In genomic region chr15:78530141-78530540, GRCm38 (mm10) we compare ENCODE assay signal across 9 mouse cellular contexts. TPM values are rescaled to one million over a fixed set of nuclear protein-coding genes. Genes with fewer than 3 reads are reported as not detected.
DNase-seq lines count a peak whose midpoint lies in the region; ATAC-seq lines count a peak whose summit lies in the region.
"Had no signal": no experiment of that assay in that cellular context is flagged by ENCODE, and none has a peak within 500 bp of the region (broad histone marks: within the 10 kb centered on the region; RNA-seq: fewer than 3 reads in every experiment).

No protein-coding gene starts in this region.

- intact Hi-C loops in heart, postnatal 10 days (cut with DNase I), result loop anchor here (5.0 kb wide), 1 partner anchor 353 kb away; no protein-coding TSS in a partner anchor

- no peaks in the 10 kb centered on the region for H3K36me3 ChIP-seq in heart, embryonic 11.5 days (ENCODE audit: control insufficient read depth, insufficient read depth, low read length)
- no peaks in the 10 kb centered on the region for H3K36me3 ChIP-seq in neural tube, embryonic 11.5 days (ENCODE audit: control insufficient read depth, insufficient read depth, low read length)
- H3K36me3 ChIP-seq in limb, embryonic 11.5 days (ENCODE audit: control insufficient read depth, insufficient read depth, low read length), result no peaks in the 10 kb centered on the region
- no peaks in the 10 kb centered on the region for H3K36me3 ChIP-seq in stomach, embryonic 15.5 days

- no peaks in the 10 kb centered on the region for H3K9me3 ChIP-seq in heart, embryonic 11.5 days (replicated peaks; ENCODE audit: control insufficient read depth, low read length)
- H3K9me3 ChIP-seq in neural tube, embryonic 11.5 days (ENCODE audit: control insufficient read depth, low read length), result no peaks in the 10 kb centered on the region
- H3K9me3 ChIP-seq in limb, embryonic 11.5 days (ENCODE audit: control insufficient read depth, low read length), result no peaks in the 10 kb centered on the region
- H3K9me3 ChIP-seq in stomach, embryonic 15.5 days, result no peaks in the 10 kb centered on the region

- no peak overlapping the region for H3K9ac ChIP-seq in heart, embryonic 11.5 days (ENCODE audit: low read depth, low read length)
- H3K9ac ChIP-seq in neural tube, embryonic 11.5 days (ENCODE audit: low read length), result 0 out of 2 replicates have a peak overlapping the region, but pooled peaks have one; percentile 5
- H3K9ac ChIP-seq in limb, embryonic 11.5 days (ENCODE audit: low read length), result no peak overlapping the region
- H3K9ac ChIP-seq in stomach, embryonic 15.5 days, result no peak overlapping the region

- peak overlapping the region; percentile 60 for H3K4me2 ChIP-seq in heart, embryonic 11.5 days
- no peak overlapping the region for H3K4me2 ChIP-seq in neural tube, embryonic 11.5 days (ENCODE audit: low read depth)
- H3K4me2 ChIP-seq in limb, embryonic 11.5 days (ENCODE audit: low read depth, severe bottlenecking), result peak overlapping the region; percentile 54; the same call in 1 of the 2 replicates
- H3K4me2 ChIP-seq in stomach, embryonic 15.5 days, result peak overlapping the region; percentile 57

- peaks cover 39% of the 10 kb centered on the region for H3K4me1 ChIP-seq in heart, embryonic 11.5 days (ENCODE audit: control insufficient read depth, insufficient read depth, low read length)
- peaks cover 12% of the 10 kb centered on the region for H3K4me1 ChIP-seq in neural tube, embryonic 11.5 days (ENCODE audit: control insufficient read depth, insufficient read depth, low read length)
- peaks cover 15% of the 10 kb centered on the region for H3K4me1 ChIP-seq in limb, embryonic 11.5 days (ENCODE audit: control insufficient read depth, insufficient read depth, low read length)
- H3K4me1 ChIP-seq in stomach, embryonic 15.5 days, result peaks cover 30% of the 10 kb centered on the region

- H3K27ac ChIP-seq in heart, embryonic 11.5 days (ENCODE audit: low read depth, low read length), result no peak overlapping the region
- H3K27ac ChIP-seq in neural tube, embryonic 11.5 days (ENCODE audit: low read depth, low read length), result no peak overlapping the region
- no peak overlapping the region for H3K27ac ChIP-seq in limb, embryonic 11.5 days (replicated peaks; ENCODE audit: low read depth, low read length)
- peak overlapping the region; percentile 83 for H3K27ac ChIP-seq in stomach, embryonic 15.5 days

- H3K27me3 ChIP-seq in heart, embryonic 11.5 days (ENCODE audit: control insufficient read depth, insufficient read depth, low read length), result no peaks in the 10 kb centered on the region
- H3K27me3 ChIP-seq in neural tube, embryonic 11.5 days (ENCODE audit: control insufficient read depth, insufficient read depth, low read length), result no peaks in the 10 kb centered on the region
- H3K27me3 ChIP-seq in limb, embryonic 11.5 days (ENCODE audit: control insufficient read depth, insufficient read depth, low read length), result no peaks in the 10 kb centered on the region
- H3K27me3 ChIP-seq in stomach, embryonic 15.5 days (replicated peaks), result no peaks in the 10 kb centered on the region

- WGBS in heart, embryonic 11.5 days (ENCODE audit: insufficient replicate concordance), result 69% methylated on average over 3 of the region's 3 CpGs
- 79% methylated on average over 3 of the region's 3 CpGs for WGBS in neural tube, embryonic 11.5 days
- WGBS in limb, embryonic 11.5 days, result 72% methylated on average over 3 of the region's 3 CpGs
- WGBS in stomach, embryonic 15.5 days, result 72% methylated on average over 3 of the region's 3 CpGs

- peak overlapping the region; percentile 43; the same call in 1 of the 2 replicates for H3K4me3 ChIP-seq in heart, embryonic 11.5 days (ENCODE audit: low read depth, low read length)
- no peak overlapping the region for H3K4me3 ChIP-seq in neural tube, embryonic 11.5 days (ENCODE audit: low read depth, low read length)
- no peak overlapping the region for H3K4me3 ChIP-seq in limb, embryonic 11.5 days (ENCODE audit: low read depth, low read length)
- H3K4me3 ChIP-seq in stomach, embryonic 15.5 days (replicated peaks), result no peak overlapping the region

- DNase-seq in heart, postnatal 10 days, result no peak
- DNase-seq in neural tube, embryonic 11.5 days (ENCODE audit: low spot score), result no peak
- no peak for DNase-seq in neural tube, embryonic 10.5 days (ENCODE audit: extremely low spot score, low spot score)
- no peak for DNase-seq in limb, embryonic 11.5 days (ENCODE audit: low spot score)
- no peak for DNase-seq in ovary, adult 18-20 months (ENCODE audit: low spot score)

- no peak for ATAC-seq in heart, embryonic 11.5 days (replicated peaks; ENCODE audit: insufficient number of reproducible peaks, low FRiP score, low TSS enrichment)
- no peak for ATAC-seq in neural tube, embryonic 11.5 days (ENCODE audit: insufficient read depth, low FRiP score, low TSS enrichment)
- no peak for ATAC-seq in limb, embryonic 11.5 days (ENCODE audit: insufficient number of reproducible peaks, low FRiP score, low TSS enrichment, low read depth)
- ATAC-seq in stomach, embryonic 15.5 days (ENCODE audit: insufficient read depth, low FRiP score, low read depth), result no peak
- ATAC-seq in monocyte, adult 5-6 weeks (replicated peaks; ENCODE audit: insufficient number of reproducible peaks, low FRiP score, low TSS enrichment, poor library complexity, severe bottlenecking), result no peak

RNA-seq across cellular contexts. Expression of gene C1qtnf6, which starts 1.1 kb away (rescaled TPM):
- 36.3 and 37.0 TPM in 2 replicates for polyA plus RNA-seq in heart, embryonic 11.5 days (2014; fragmentation: Nextera tagmentation; extraction: Ambion mirVana)
- total RNA-seq in heart, postnatal 10 days (2021), result 10 to 100 TPM; 89.5 to 98.7 TPM
- 11.8 and 12.8 TPM in 2 replicates for polyA plus RNA-seq in neural tube, embryonic 11.5 days (2014; fragmentation: Nextera tagmentation; extraction: Ambion mirVana)
- 17.5 and 18.9 TPM in 2 replicates for polyA plus RNA-seq in limb, embryonic 11.5 days (2014; fragmentation: Nextera tagmentation; extraction: Ambion mirVana)
- polyA plus RNA-seq in stomach, embryonic 15.5 days (2015; fragmentation: Nextera tagmentation; extraction: Ambion mirVana), result 23.9 and 25.0 TPM in 2 replicates
- 0.67 to 0.87 TPM in 2 of 3 replicates, not detected in the other for total RNA-seq in monocyte, adult 5-6 weeks (2017)

RNA-seq across cellular contexts. Expression of gene Sstr3, which starts 14.3 kb away (rescaled TPM):
- polyA plus RNA-seq in heart, embryonic 11.5 days (2014; fragmentation: Nextera tagmentation; extraction: Ambion mirVana), result 0.04 and 0.38 TPM in 2 replicates
- total RNA-seq in heart, postnatal 10 days (2021), result under 1 TPM in 1 of 2 experiments, not detected in 1; 0.20 TPM
- 0.38 TPM in 1 of 2 replicates, not detected in the other for polyA plus RNA-seq in neural tube, embryonic 11.5 days (2014; fragmentation: Nextera tagmentation; extraction: Ambion mirVana)
- not detected in 2 replicates for polyA plus RNA-seq in limb, embryonic 11.5 days (2014; fragmentation: Nextera tagmentation; extraction: Ambion mirVana)
- polyA plus RNA-seq in stomach, embryonic 15.5 days (2015; fragmentation: Nextera tagmentation; extraction: Ambion mirVana), result 0.18 and 0.44 TPM in 2 replicates
- 0.10 to 0.29 TPM in 2 of 3 replicates, not detected in the other for total RNA-seq in monocyte, adult 5-6 weeks (2017)
- total RNA-seq: neutrophil, adult 5-6 weeks had no signal

RNA-seq across cellular contexts. Expression of gene Il2rb, which starts 35.1 kb away (rescaled TPM):
- polyA plus RNA-seq in heart, embryonic 11.5 days (2014; fragmentation: Nextera tagmentation; extraction: Ambion mirVana), result not detected in 2 replicates
- under 1 TPM; 0.20 to 0.26 TPM for total RNA-seq in heart, postnatal 10 days (2021)
- polyA plus RNA-seq in neural tube, embryonic 11.5 days (2014; fragmentation: Nextera tagmentation; extraction: Ambion mirVana), result not detected in 2 replicates
- polyA plus RNA-seq in limb, embryonic 11.5 days (2014; fragmentation: Nextera tagmentation; extraction: Ambion mirVana), result not detected in 2 replicates
- polyA plus RNA-seq in stomach, embryonic 15.5 days (2015; fragmentation: Nextera tagmentation; extraction: Ambion mirVana), result 0.53 and 0.69 TPM in 2 replicates
- total RNA-seq in monocyte, adult 5-6 weeks (2017), result 102 to 350 TPM (median 102 TPM) in 3 replicates

RNA-seq across cellular contexts. Expression of gene Rac2, which starts 42.4 kb away (rescaled TPM):
- 3.4 and 9.2 TPM in 2 replicates for polyA plus RNA-seq in heart, embryonic 11.5 days (2014; fragmentation: Nextera tagmentation; extraction: Ambion mirVana)
- 1 to 10 TPM; 4.6 to 4.7 TPM for total RNA-seq in heart, postnatal 10 days (2021)
- 8.0 and 8.5 TPM in 2 replicates for polyA plus RNA-seq in neural tube, embryonic 11.5 days (2014; fragmentation: Nextera tagmentation; extraction: Ambion mirVana)
- polyA plus RNA-seq in limb, embryonic 11.5 days (2014; fragmentation: Nextera tagmentation; extraction: Ambion mirVana), result 5.9 and 6.8 TPM in 2 replicates
- polyA plus RNA-seq in stomach, embryonic 15.5 days (2015; fragmentation: Nextera tagmentation; extraction: Ambion mirVana), result 26.5 and 36.5 TPM in 2 replicates
- 125 to 216 TPM (median 199 TPM) in 3 replicates for total RNA-seq in monocyte, adult 5-6 weeks (2017)
